Mouse (Mus musculus) urinary bladder, adult 18-20 months (tissue): Measurements from ENCODE around the gene 9930104L06Rik.
"Not testable (repeated sequence)": the region's sequence is repeated elsewhere in the genome, so short reads cannot be mapped to it uniquely, and the experiment has no call there.

Source experiments
- DNase-seq, 2 experiments: peaks; one replicate each; pipeline ENCODE4 v3.0.0; 2022; ENCODE audit warnings: low spot score in 2 of 2, mixed read lengths in 2 of 2

Gene 9930104L06Rik

DNA sequence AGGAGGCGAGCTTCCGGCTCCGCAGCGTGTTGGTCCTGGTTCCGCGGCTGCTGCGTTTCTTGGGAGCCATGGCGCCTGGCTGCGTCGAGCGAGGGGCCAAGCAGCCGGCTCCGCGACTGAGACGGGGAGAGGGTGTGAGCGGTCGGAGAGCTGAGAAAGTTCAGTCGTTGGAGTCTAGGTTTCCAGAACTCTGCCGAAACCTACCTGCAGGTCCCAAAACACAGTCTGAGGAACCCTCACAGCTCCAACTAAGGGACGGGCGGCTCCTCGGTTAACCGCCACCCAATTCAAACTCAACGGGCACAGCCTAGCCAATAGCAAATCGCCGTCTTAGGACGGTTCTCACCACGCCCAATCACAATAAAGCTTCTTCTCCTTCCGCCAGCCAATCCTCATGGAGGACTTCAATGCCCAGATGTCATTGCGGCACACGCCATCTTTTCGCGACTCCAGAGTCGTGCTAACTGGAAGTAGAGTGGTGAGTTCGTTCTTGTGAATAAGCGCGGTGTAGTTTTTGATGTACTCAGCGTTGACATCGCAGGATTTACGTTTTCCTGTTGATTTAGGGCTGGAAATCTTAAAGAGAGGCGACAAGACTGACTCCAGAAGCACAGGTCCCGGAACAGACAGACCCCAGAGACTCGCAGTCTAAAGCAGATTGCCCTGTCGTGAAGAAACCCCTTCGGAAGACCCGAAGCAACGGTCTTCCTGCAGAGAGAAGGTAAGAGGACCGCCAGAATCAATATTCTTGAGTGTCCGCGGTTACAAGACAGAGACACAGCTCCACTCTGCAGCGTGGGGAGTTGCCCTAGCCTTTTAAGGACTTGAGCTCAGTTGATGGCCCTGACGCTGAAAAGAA, at the start of gene 9930104L06Rik:
9930104L06Rik (plus strand) TSS at position 436 of the 859 bp plus-strand sequence.
- DNase-seq: peak; percentile 86 to 91

DNA sequence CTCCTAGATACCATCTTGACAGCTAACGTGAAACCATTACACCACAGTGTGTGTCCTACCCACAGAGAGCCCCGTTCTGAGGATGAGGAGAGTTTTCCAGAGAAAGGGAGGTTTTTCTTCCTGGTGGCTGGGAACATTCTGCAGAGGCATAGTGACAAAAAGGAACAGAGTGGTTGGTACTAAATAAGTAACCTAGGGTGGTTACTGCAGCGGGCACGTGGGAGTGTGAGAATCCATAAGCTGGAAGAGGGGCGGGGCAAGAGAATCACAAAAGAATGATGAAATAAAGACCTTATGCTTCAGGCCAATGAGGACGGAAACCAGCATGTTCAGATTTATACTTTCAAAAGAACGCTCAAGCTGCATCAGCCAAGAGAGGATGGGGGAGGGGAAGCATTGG, 48.1 kb upstream of the 9930104L06Rik start:
- no peak for DNase-seq

DNA sequence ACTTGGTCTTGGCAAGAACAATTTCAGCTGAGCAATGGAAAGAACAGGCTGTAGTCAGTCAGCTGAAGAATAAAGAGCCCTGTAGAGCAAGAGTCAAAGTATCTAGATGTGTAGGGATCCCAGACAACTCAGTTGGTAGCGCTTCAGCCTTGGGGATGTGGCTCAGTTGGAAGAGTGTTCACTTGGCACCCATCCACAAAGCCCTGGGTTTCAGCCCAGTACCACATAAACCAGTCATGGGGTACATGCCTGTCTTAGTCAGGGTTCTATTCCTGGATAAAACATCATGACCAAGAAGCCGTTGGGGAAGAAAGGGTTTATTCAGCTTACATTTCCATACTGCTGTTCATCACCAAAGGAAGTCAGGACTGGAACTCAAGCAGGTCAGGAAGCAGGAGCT, 46.9 kb upstream of the 9930104L06Rik start:
- DNase-seq: no peak

DNA sequence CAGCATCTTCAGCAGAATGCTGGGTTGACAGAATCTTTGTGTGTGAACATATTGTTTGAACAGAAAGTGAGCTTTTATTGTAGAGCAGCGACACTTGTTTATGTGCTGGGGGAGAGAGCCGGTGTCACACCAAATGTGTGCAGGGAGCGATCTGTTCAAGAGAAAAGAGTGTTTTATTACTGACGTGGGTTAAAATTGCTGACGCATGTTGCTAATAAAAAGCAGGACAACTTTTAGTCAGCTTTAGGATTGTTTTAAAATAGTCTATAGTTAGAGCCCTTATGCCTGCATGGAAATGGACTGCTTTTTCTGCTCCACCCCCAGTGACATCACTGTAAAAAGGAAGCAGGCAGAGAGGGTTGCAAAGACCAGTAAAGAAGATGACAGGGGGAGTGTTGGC, 46.0 kb upstream of the 9930104L06Rik start:
- no peak for DNase-seq

DNA sequence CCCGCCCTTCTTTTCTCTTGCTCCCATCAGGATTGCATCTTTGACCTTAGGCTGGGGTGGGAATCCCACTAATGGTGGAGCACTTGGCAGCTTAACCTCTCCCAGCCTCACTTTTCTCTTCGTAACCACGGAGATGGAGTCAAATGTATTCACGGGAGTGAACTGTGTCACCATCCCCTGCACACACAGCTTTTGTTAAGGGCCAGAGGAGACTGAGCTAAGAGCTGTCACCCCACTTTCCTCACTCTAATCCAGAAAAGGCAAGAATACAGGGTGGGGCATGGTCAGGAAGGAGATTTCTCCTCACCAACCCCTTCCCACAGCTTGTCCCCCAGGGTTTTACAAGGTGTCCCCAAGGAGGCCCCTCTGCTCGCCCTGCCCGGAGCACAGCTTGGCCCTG, 43.1 kb upstream of the 9930104L06Rik start:
- DNase-seq: no peak

DNA sequence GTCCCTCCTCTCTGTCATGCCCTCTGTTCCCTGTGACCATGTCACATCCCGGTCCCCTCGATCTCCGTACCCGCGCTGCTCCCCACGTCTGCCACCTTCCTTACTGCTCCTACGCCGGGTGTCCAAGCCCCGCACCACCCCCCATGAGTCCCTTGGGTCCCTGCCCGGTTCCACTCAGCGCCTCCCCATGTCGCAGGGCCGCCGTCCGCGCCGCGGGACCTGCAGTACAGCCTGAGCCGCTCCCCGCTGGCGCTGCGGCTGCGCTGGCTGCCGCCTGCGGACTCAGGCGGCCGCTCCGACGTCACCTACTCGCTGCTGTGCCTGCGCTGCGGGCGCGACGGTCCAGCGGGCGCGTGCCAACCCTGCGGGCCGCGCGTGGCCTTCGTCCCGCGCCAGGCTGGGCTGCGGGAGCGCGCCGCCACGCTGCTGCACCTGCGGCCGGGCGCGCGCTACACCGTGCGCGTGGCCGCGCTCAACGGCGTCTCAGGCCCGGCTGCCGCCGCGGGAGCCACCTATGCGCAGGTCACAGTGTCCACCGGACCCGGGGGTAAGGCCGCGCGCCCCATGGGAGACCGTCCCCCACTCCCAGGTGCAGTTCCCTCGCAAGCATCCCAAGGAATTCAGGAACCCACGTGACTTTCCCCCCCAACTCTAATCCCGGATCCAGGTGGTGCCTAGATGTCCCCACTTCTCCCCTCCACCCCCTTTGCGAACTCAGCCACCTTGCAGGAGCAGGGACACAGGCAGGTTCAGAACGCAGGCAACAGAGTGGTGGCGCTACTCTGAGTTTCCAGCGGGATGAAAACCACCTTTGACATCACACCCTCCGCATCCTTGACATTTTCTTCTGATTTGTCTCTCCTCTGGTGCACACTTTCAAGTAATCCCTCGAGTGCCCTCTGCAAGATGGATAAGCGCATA, 42.1 kb upstream of the 9930104L06Rik start:
- peak in 1 of 2 experiments; percentile 5 for DNase-seq

DNA sequence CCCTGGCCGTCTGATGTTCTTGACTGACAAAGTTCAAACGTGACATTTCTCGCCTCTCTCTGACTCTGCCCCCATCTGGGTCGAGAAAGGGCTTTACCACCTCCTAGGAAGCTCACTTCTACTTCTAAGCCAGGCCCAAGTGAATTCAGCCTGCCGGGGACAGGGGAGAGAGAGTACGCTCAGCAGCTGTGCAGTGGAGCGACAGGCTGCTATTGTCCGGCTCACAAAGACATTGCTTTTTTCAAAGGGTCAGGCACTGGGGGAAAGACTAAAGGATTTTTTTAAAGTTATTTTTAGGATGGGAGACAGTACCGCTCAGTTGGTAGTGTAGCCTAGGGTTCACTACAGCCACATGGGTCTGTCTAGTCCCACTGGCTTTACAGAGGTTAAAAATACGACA, 38.4 kb upstream of the 9930104L06Rik start:
- DNase-seq: no peak

DNA sequence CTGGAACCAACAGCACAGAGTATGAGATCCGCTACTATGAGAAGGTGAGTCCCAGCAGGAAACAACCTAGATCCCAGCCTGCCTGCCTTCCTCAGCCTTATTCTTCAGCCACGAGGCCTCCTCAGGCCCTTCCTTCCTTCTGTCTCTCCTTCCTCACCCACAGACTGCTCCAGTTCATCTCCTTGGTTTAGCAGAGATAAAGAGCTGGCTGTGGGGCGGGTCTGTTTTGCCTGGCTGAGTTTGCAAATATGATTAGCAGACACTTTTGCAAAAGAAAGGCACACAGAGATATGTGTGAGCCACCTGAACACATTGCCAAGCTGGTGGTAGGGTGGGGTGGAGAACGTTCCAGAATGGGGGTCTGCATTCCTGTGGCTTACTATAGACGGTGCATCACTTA, 36.9 kb upstream of the 9930104L06Rik start:
- no peak for DNase-seq

DNA sequence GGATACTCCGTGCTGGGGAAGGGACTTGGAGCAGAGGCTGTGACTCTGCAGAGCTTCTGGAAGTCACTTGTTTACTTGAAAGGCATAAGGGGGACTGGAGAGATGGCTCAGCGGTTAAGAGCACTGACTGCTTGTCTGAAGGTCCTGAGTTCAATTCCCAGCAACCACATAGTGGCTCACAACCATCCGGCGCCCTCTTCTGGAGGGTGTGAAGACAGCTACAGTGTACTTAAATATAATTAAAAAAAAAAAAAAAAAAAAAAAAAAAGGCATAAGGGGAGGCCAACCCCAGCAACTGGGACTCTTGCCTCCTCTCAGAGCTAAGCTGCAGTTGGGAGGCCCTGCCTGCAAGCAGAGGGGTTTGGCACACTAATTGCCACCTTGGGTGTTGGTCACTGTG, 31.4 kb upstream of the 9930104L06Rik start:
- DNase-seq: no peak

DNA sequence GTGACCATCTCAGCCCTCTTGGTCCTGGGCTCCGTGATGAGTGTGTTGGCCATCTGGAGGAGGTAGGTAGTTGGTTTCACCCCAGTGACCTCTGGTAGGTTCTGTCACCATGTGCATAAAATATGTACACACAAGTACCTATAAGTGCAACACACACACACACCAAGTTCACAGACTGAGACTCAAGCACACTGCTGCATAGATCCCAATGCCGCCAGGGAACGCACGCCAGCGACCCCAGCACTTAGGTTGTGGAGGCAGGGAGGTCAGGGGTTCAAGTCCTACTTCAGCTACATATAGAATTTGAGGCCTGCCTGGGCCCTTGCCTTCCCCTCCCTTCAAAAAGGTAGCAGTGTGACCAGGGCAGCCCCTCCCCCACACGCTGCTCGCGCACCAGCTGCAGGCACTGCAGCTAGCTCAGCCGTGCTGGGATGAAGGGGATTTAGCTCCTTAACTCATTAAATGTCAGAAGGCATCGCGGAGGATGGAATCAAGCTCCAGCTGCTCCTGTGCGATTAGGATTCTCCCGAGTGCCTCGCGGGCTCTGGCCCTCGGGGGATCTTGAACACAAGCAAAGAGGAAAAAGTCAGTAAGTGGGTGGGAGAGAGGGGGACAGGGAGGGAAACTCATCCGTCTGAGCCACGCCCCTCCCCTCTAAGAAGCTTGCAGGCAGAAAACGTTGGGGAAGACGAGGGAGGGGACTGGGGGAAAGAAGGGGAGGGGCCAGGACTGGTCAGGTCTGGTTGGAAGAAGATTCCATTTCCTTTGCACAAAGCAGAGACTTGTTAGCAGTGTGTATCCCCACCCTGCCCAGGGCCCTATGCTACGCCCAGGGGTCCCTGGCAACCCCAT, 30.7 kb upstream of the 9930104L06Rik start:
- DNase-seq: no peak

DNA sequence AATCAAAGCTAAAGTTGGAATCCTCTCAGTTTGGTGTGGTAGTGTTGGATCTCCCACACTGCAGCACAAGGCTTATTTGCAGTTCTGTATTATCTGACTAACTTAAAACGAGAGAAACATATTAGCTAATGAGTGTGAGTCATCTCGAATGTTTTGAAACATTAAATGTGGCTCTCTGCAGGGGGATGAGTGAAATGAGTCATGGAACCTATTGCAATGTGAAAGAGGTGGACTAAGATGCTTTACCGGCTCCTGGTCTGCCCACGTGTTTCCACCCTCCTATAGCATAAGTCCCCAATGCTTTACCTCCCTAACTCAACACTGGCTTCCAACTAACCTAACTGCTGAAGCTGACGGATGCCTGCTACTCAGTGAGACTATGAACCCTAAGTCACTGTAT, 8.7 kb upstream of the 9930104L06Rik start:
- no peak for DNase-seq

DNA sequence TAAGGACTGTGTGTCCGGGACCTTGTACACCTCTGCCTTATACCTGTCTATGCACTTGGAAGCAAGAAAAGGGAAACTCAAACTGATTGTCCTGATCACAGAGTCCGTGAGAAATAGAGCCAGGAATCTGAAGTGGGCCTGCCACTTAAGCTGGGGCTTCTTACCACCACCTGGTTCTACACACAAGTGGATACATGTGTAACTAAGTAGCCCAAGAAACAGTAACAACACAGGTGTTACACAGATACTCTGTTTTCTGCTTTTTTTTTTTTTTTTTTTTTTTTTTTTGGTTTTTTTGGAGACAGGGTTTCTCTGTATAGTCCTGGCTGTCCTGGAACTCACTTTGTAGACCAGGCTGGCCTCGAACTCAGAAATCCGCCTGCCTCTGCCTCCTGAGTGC, 2.4 kb downstream of the 9930104L06Rik start, which contains the start of gene Cdca8:
Cdca8 (minus strand) TSS at position 101 of the 400 bp plus-strand sequence.
- DNase-seq: not testable (repeated sequence)

DNA sequence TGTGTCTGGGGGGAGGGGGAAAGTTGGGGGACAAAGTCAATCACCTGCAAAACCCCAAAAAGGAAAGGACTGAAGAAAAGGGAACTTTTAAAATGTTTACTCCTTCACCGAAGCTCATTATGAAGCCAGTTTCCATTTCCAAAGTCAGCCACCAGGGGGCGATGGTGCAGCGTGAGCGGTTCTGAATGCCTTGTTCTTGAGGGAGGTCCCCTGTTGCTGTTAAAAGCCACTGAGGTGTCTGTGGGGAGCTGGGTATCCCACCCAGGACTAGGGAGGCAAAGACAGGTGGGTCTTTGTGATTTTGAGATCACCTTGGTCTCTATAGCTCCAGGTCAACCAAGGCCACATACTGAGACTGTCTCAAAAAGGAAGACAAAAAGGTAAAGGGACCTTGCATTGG, 6.2 kb downstream of the 9930104L06Rik start:
- peak; percentile 44 to 66 for DNase-seq

DNA sequence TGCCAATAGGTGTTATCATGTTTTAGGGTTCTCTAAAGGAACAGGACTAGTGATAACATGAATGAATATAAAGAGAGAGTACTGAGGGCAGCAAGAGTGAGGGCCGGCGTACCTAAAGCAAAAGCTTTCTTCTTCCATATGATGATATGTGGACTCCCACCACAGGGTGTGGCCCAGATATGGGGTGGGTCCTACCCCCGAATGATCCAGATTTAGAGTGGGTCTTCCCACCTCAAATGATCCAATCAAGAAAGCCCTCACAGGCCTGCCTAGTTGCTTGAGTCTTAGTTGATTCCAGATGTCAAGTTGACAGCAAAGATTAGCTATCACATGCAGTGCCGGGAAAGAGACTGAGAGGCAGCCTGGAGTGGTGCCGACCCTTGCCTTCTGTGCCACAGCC, 6.9 kb downstream of the 9930104L06Rik start:
- no peak for DNase-seq

DNA sequence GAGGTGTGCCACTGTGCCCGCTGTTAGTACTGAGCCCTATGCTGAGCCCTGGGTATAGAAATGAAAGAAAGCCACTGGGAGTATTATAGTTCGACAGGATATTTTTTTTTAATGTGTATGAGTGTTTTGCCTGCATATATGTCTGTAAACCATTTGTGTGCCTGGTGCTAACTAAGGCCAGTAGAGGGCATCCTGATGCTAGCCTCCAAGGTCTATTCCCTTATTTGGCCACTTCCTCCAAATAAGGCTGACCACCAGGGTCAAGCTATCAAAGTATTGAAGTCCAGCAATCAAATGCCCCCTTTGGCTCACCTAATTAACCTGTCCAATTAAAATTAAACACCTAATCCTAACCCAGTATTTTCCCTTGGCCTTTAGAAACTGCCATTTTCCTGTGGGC, 8.1 kb downstream of the 9930104L06Rik start:
- no peak for DNase-seq

DNA sequence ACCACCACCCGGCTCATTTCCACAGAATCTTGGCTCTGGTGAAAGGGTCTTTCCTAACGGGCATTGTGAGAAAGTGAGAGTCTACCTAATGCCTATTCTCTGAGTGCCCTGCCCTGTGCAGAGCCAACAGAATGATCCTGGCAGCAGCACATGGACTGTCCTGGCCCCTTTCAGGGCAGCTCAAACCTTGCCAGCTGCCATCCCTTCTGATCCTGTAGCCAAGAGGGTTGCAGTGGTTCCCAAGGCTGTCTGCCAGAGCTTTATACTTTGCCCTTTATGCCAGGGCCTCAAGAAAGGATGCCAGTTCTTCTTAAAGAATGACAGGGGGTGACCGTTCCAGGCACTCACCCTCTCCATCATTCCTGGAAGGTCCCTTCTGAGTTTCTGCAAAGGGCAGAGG, 12.6 kb downstream of the 9930104L06Rik start:
- no peak for DNase-seq

DNA sequence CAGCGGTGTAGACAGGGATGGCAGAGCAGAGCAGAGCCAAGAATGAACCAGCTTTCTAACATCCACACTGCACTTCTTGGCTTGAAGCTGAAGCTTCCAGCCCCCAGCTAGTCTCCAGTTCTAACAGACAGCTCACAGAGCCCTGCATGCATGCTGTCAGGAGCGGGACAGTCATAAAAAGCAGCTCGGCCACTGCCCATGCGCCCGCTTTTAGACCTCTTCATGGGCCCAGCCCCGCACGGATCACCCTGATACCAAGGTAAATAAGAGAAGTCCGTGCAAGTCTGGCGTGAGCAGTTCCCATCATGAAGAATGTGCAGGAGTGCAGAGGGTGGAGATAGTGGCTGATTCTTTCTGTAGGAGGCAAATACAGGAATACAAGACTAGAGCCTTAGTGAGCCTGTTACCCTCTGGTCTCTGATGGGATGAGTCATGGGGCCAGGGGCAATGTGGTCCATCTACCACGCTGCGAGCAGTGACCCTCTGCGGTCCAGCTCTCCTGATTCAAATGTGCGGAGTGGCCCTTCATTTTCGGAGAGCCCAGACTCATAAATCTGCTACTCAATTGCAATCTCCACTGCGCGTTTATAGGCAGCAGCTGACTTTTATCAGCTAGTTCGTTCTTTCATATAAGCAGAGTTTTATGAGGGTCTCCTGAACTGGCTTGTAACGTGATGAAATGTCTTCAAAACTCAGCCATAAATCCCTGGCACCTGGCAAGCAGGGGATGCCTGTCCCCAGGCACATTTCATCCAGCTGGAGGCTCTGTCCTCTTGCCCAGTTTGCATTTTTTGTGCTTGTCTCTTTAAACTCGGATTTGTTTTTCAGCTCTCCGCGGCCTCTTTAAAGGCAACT, 13.6 kb downstream of the 9930104L06Rik start:
- DNase-seq: peak in 1 of 2 experiments; percentile 38

DNA sequence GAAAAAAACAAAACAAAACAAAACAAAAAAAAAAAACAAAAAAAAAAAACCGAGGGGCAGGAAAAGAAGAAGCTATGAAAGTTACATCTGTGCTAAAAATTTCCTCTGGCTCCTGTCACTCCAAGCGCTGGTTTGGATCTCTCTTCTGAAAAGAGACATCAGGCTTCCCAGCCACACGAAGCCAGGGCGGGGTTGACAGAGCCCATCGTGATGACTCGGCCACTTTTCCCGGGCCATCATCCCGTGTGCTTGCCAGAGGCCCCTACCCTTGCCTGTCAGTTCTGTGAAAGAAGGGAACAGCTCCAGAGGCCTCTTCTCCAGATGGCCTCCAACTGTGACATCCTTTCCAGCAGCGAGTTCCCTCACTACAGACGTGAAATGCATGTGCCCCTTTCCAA, 14.2 kb downstream of the 9930104L06Rik start:
- no peak for DNase-seq

DNA sequence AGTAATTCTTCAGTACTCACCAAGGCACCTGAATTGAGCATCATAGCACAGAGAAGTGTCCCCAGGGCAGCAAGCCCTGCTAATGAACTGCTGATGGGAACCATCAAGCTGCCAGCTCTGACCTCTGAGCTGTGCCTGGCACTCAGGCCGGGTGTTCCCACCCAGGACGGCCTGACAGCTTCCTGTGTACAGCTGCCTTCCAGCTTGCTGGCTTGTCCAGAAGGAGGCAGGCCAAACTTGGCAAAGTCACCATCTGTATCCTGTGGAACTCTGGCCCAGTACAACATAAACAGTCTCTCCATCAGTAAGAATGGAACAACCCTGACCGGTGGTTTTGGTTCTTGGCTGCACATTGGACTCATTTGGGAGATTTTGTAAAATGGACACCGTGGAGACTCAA, 16.7 kb downstream of the 9930104L06Rik start:
- DNase-seq: no peak

DNA sequence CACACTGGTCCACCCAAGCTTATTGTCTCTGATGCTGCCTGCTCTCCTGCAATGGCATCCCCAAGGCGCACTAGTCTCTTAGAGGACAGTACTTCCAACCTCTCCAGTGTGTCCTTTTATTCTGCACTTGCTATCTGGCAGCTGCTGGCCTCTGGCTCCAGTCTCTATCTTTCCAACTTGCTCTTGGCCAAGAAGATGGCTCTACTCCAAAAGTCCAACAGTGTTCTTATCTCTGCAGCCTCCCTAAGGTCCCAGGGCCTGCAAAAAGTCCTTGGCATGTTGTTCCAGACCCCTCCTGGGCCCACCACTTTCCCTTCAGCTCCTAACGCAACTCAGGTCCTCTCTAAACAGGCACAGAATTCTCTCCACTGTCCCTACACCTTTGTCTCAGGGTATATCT, 20.4 kb downstream of the 9930104L06Rik start:
- DNase-seq: no peak

DNA sequence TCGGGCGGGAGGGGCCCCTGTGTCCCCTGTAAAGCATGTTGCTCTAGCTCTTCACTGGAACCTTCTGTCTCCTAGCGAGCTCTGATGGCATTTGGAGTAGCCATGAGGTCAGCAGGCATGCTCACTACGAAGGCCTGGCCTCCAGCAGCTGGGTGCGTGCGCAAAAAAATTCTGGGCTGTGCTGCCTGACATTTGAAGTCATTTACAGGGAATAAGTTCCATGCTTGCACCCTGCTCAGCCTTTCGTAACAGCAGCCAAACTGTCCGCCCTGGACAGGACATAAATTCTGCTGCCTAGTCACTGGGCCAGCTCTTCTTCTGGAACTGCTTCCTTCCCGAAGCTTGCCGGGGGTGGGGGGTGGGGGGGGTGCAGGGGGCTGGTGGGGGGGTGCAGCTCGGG, 22.2 kb downstream of the 9930104L06Rik start:
- DNase-seq: peak in 1 of 2 experiments; percentile 18
